ENCODE assay signal across 13 mouse cellular contexts in genomic region chr19:53535421-53535820, GRCm38 (mm10). TPM values are rescaled to one million over a fixed set of nuclear protein-coding genes. Genes with fewer than 3 reads are reported as not detected.
A peak's percentile ranks its signal among the peaks of the same experiment; 100 is the strongest.
DNase-seq lines count a peak whose midpoint lies in the region; ATAC-seq and TF ChIP-seq lines count a peak whose summit lies in the region.
"Had no signal": no experiment of that assay in that cellular context is flagged by ENCODE, and none has a peak within 500 bp of the region (broad histone marks: within the 10 kb centered on the region; RNA-seq: fewer than 3 reads in every experiment).

No protein-coding gene starts in this region.

- H3K9me3 ChIP-seq in forebrain, embryonic 14.5 days (replicated peaks; ENCODE audit: control insufficient read depth, low read length): no peaks in the 10 kb centered on the region
- H3K9me3 ChIP-seq: embryonic facial prominence, embryonic 10.5 days; limb, embryonic 15.5 days had no signal

- WGBS in cerebellum, adult 2 months: 4% methylated on average over 6 of the region's 6 CpGs
- 78% methylated on average over 6 of the region's 6 CpGs for WGBS in forebrain, embryonic 14.5 days

- intact Hi-C loops in heart, postnatal 25 days (cut with DNase I): no loop called here

- no peak for ATAC-seq in forebrain, embryonic 14.5 days
- ATAC-seq: midbrain, embryonic 16.5 days had no signal

- H3K27me3 ChIP-seq in cerebellum, adult 2 months (ENCODE audit: control insufficient read depth, insufficient read depth, low read length): no peaks in the 10 kb centered on the region
- H3K27me3 ChIP-seq in forebrain, embryonic 14.5 days (replicated peaks; ENCODE audit: control insufficient read depth, insufficient read depth, low read length): peaks cover 15% of the 10 kb centered on the region

- H3K4me1 ChIP-seq in cerebellum, adult 2 months (ENCODE audit: control insufficient read depth, insufficient read depth, low read length): peaks cover 38% of the 10 kb centered on the region
- H3K4me1 ChIP-seq in embryonic fibroblast, embryonic 13.5 days (ENCODE audit: control insufficient read depth, insufficient read depth, low read length): peaks cover 16% of the 10 kb centered on the region
- 0 out of 2 replicates have a peak, but pooled peaks cover 2% of the 10 kb centered on the region for H3K4me1 ChIP-seq in forebrain, embryonic 14.5 days (ENCODE audit: control insufficient read depth, insufficient read depth, low read length)

- no peak for TF ChIP-seq POLR2A in cerebellum, adult 2 months (IDR thresholded peaks at IDR 0.05; ENCODE audit: borderline replicate concordance, insufficient read depth, low read length)
- no peak for TF ChIP-seq POLR2A in embryonic fibroblast, embryonic 13.5 days (IDR thresholded peaks at IDR 0.05; ENCODE audit: low read depth, low read length)

- peak; percentile 72 to 74 for DNase-seq in cerebellum, adult 2 months
- DNase-seq in cerebellum, adult 11 months: no peak
- peak; percentile 59 for DNase-seq in 3T3-L1 (ENCODE audit: low read depth, low spot score)
- DNase-seq in Muller cell, postnatal 12 days (ENCODE audit: inconsistent ontology term): peak; percentile 46
- DNase-seq in heart, postnatal 25 days (ENCODE audit: low spot score): no peak
- no peak for DNase-seq in ovary, postnatal 36 days (ENCODE audit: low spot score)
- no peak for DNase-seq in forebrain, embryonic 14.5 days (ENCODE audit: low spot score)
- DNase-seq: heart, adult 18-20 months; heart, postnatal 14 days had no signal

- H3K27ac ChIP-seq in cerebellum, adult 2 months (ENCODE audit: insufficient read depth, low read length): peak overlapping the region; percentile 76
- H3K27ac ChIP-seq in embryonic fibroblast, embryonic 13.5 days (ENCODE audit: insufficient read depth, low read length): peak overlapping the region; percentile 29; the same call in 1 of the 2 replicates
- no peak overlapping the region for H3K27ac ChIP-seq in forebrain, embryonic 14.5 days (ENCODE audit: low read depth, low read length)
- H3K27ac ChIP-seq: embryonic facial prominence, embryonic 10.5 days; limb, embryonic 15.5 days had no signal

- H3K4me3 ChIP-seq in cerebellum, adult 2 months (replicated peaks; ENCODE audit: insufficient read depth, low read depth, low read length): peak overlapping the region; percentile 37
- H3K4me3 ChIP-seq in embryonic fibroblast, embryonic 13.5 days (ENCODE audit: insufficient read depth, low read length): no peak overlapping the region
- no peak overlapping the region for H3K4me3 ChIP-seq in forebrain, embryonic 14.5 days (ENCODE audit: low read depth, low read length)
- H3K4me3 ChIP-seq: embryonic facial prominence, embryonic 10.5 days; limb, embryonic 15.5 days had no signal

- TF ChIP-seq CTCF in cerebellum, adult 2 months (IDR thresholded peaks at IDR 0.05; ENCODE audit: borderline replicate concordance, insufficient read depth, low read depth, low read length): no peak
- no peak for TF ChIP-seq CTCF in embryonic fibroblast, embryonic 13.5 days (IDR thresholded peaks at IDR 0.05; ENCODE audit: borderline replicate concordance, insufficient read depth, low read length)

- no peaks in the 10 kb centered on the region for H3K36me3 ChIP-seq in forebrain, embryonic 14.5 days (ENCODE audit: control insufficient read depth, insufficient read depth, low read length)
- H3K36me3 ChIP-seq: limb, embryonic 15.5 days had no signal

- no peak overlapping the region for H3K4me2 ChIP-seq in forebrain, embryonic 14.5 days (ENCODE audit: low read length)
- H3K4me2 ChIP-seq: limb, embryonic 15.5 days had no signal

- H3K9ac ChIP-seq in forebrain, embryonic 14.5 days (ENCODE audit: low read length): no peak overlapping the region
- H3K9ac ChIP-seq: limb, embryonic 15.5 days had no signal

RNA-seq across cellular contexts. Expression of gene Dusp5, which starts 6.5 kb away (rescaled TPM):
- polyA plus RNA-seq in cerebellum, adult 2 months (2012; rRNA removed): 80.4 and 87.9 TPM in 2 replicates
- polyA plus RNA-seq in embryonic fibroblast, embryonic 13.5 days (2011; ENCODE audit: insufficient read length, low read depth, missing spikeins): 19.5 and 40.5 TPM in 2 replicates
- total RNA-seq in heart, postnatal 25 days (2021): 1 to 10 TPM; 6.2 to 7.6 TPM
- 2.1 and 2.2 TPM in 2 replicates for polyA plus RNA-seq in forebrain, embryonic 14.5 days (2014; fragmentation: Nextera tagmentation; extraction: Ambion mirVana)

RNA-seq across cellular contexts. Expression of gene Nutf2-ps1, which starts 53.4 kb away (rescaled TPM):
- 17.0 and 17.3 TPM in 2 replicates for polyA plus RNA-seq in cerebellum, adult 2 months (2012; rRNA removed)
- polyA plus RNA-seq in embryonic fibroblast, embryonic 13.5 days (2011; ENCODE audit: insufficient read length, low read depth, missing spikeins): 153 and 193 TPM in 2 replicates
- total RNA-seq in heart, postnatal 25 days (2021): 10 to 100 TPM; 83.1 to 93.2 TPM
- polyA plus RNA-seq in forebrain, embryonic 14.5 days (2014; fragmentation: Nextera tagmentation; extraction: Ambion mirVana): 276 and 308 TPM in 2 replicates

Comparison
In these comparisons a context has a peak if more than half of its experiments do, and no peak if none do; other contexts are left out.
1. DNase-seq: peak in cerebellum, adult 2 months (2 of 2), 3T3-L1 (single experiment) and Muller cell, postnatal 12 days (single experiment); none in cerebellum, adult 11 months (single experiment), heart, postnatal 25 days (single experiment), ovary, postnatal 36 days (single experiment) and forebrain, embryonic 14.5 days (single experiment).